Mouse (Mus musculus) heart, postnatal 0 days (tissue): ENCODE results near the gene Rai1. TPM values are rescaled to one million over a fixed set of nuclear protein-coding genes. Genes with fewer than 3 reads are reported as not detected.

Experiments used
- ATAC-seq: fragments of 200-750 bp; cut with Nextera tagmentation; 2 replicates; pipeline ENCODE4 v1.8.0; 2017; ENCODE audit warnings: low read depth, moderate number of reproducible peaks, moderate library complexity; ENCODE audit not compliant: insufficient read depth
- DNase-seq: peaks from one replicate; pipeline ENCODE4 v3.0.0-alpha.2; 2016; ENCODE audit warnings: low spot score
- H3K27ac ChIP-seq: fragments of 300-500 bp; sonication (generic); 2 replicates; pipeline ENCODE4 v1.5.1; 2014; ENCODE audit warnings: low read depth, mild to moderate bottlenecking
- H3K27me3 ChIP-seq: fragments of 300-500 bp; sonication (generic); 2 replicates; pipeline ENCODE4 v1.6.1; 2014; ENCODE audit warnings: low read length, mixed read lengths; ENCODE audit not compliant: control insufficient read depth, insufficient read depth
- H3K36me3 ChIP-seq: fragments of 300-500 bp; sonication (generic); replicated peaks from 2 replicates; pipeline ENCODE4 v1.6.1; 2014; ENCODE audit warnings: low read length, mixed read lengths; ENCODE audit not compliant: control insufficient read depth, insufficient read depth
- H3K4me1 ChIP-seq: fragments of 300-500 bp; sonication (generic); 2 replicates; pipeline ENCODE4 v1.6.1; 2014; ENCODE audit warnings: antibody characterized with exemption; ENCODE audit not compliant: control insufficient read depth, insufficient read depth
- H3K4me2 ChIP-seq: fragments of 300-500 bp; sonication (generic); 2 replicates; pipeline ENCODE4 v1.6.1; 2014; ENCODE audit warnings: low read depth, mild to moderate bottlenecking, low read length, moderate library complexity
- H3K4me3 ChIP-seq: fragments of 300-500 bp; sonication (generic); 2 replicates; pipeline ENCODE4 v1.5.1; 2014; ENCODE audit warnings: low read depth, low read length
- H3K9ac ChIP-seq: fragments of 300-500 bp; sonication (generic); replicated peaks from 2 replicates; pipeline ENCODE4 v1.6.1; 2014; ENCODE audit warnings: low read depth, low read length, mixed read lengths
- H3K9me3 ChIP-seq: fragments of 300-500 bp; sonication (generic); replicated peaks from 2 replicates; pipeline ENCODE4 v1.6.1; 2016; ENCODE audit warnings: low read length; ENCODE audit not compliant: control insufficient read depth
- CTCF ChIP-seq: IDR thresholded peaks from 2 replicates; pipeline ENCODE4 v1.5.1; 2016; ENCODE audit warnings: antibody characterized with exemption, control low read depth, low read depth
- EP300 ChIP-seq: IDR thresholded peaks from 2 replicates; pipeline ENCODE4 v1.6.1; 2016; ENCODE audit warnings: antibody characterized with exemption, low read depth
- whole genome bisulfite sequencing: fragments of 180-500 bp; shearing (Covaris S2); extraction: QIAGEN DNeasy Blood & Tissue Kit; methylation state at CpG from one replicate; pipeline ENCODE4 v1.1.7; 2014; 5-methylcytosine and 5-hydroxymethylcytosine counted together
- polyA plus RNA-seq: library from polyadenylated mRNA; unstranded; fragments of >200 nt; fragmentation: Nextera tagmentation; extraction: Ambion mirVana; gene quantifications from 2 replicates; pipeline ENCODE4 v1.2.1, GENCODE M21; 2015
- total RNA-seq: library from RNA; depleted of rRNA; stranded (reverse); fragments of >200 nt; gene quantifications from 2 replicates; pipeline ENCODE4 v1.2.3, GENCODE M21; 2014; ENCODE audit warnings: low replicate concordance

Gene Rai1
- total and polyA plus RNA-seq, 2 experiments from 2014 or later: 10.2 to 28.1 TPM

- no peak for DNase-seq
- peaks cover 11% of the 10 kb centered on the region for H3K36me3 ChIP-seq
- peaks cover 28% of the 10 kb centered on the region for H3K4me1 ChIP-seq
- H3K9ac ChIP-seq: no peak overlapping the region
- TF ChIP-seq CTCF (no peak), EP300 (no peak)
- H3K4me3 ChIP-seq: no peak overlapping the region
- no peak for ATAC-seq
- H3K4me2 ChIP-seq: no peak overlapping the region
- no peaks in the 10 kb centered on the region for H3K9me3 ChIP-seq
- WGBS: 44% methylated on average over 5 of the region's 5 CpGs
- no peak overlapping the region for H3K27ac ChIP-seq
- H3K27me3 ChIP-seq: no peaks in the 10 kb centered on the region
These were observed 43.8 kb downstream of the Rai1 start for GRCm38 (mm10) chr11:60148591-60148990.

GRCm38 (mm10) chr11:60149086-60149485 is 44.3 kb downstream of the Rai1 start:
- ATAC-seq (no peak), DNase-seq (no peak)
- TF ChIP-seq EP300 (no peak), CTCF (no peak)
- H3K36me3 ChIP-seq: peaks cover 10% of the 10 kb centered on the region
- no peaks in the 10 kb centered on the region for H3K27me3 ChIP-seq
- H3K4me2 ChIP-seq: no peak overlapping the region
- no peak overlapping the region; the same call in 1 of the 2 replicates for H3K9ac ChIP-seq
- no peak overlapping the region for H3K4me3 ChIP-seq
- WGBS: 41% methylated on average over 3 of the region's 3 CpGs
- no peak overlapping the region for H3K27ac ChIP-seq
- H3K9me3 ChIP-seq: no peaks in the 10 kb centered on the region
- peaks cover 28% of the 10 kb centered on the region for H3K4me1 ChIP-seq

DNA sequence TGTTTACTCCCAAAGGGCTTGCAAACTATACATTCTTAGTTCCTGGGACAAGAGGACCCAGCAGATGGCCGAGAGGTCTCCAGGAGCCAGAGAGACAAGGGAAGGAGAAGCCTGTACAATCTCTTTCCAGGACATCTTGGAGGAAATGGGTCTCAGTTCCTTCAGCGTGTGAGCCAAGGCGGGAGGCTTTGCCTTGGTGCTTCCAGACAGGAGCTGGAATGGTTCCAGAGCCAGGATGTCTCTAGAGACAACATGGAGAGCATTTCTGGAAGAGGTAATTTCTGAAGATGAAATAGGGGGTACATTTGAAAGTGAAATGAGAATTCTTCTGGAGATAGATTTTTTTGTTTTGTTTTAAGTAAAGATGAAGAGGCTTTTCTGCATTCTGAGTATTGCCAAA is 45.9 kb downstream of the Rai1 start:
- H3K36me3 ChIP-seq: peaks cover 15% of the 10 kb centered on the region
- ATAC-seq (no peak), DNase-seq (no peak)
- 57% methylated on average over 3 of the region's 3 CpGs for WGBS
- H3K4me2 ChIP-seq: no peak overlapping the region
- H3K27me3 ChIP-seq: no peaks in the 10 kb centered on the region
- H3K9ac ChIP-seq: no peak overlapping the region
- H3K27ac ChIP-seq: no peak overlapping the region
- no peaks in the 10 kb centered on the region for H3K9me3 ChIP-seq
- no peak overlapping the region for H3K4me3 ChIP-seq
- H3K4me1 ChIP-seq: peaks cover 27% of the 10 kb centered on the region
- TF ChIP-seq EP300 (no peak), CTCF (no peak)

- no peak for TF ChIP-seq CTCF
- Histone ChIP-seq H3K9me3 (no peaks in the 10 kb centered on the region), H3K27ac (no peak overlapping the region), H3K9ac (no peak overlapping the region), H3K4me2 (no peak overlapping the region), H3K4me3 (no peak overlapping the region), H3K36me3 (peaks cover 15% of the 10 kb centered on the region), H3K4me1 (peaks cover 11% of the 10 kb centered on the region), H3K27me3 (no peaks in the 10 kb centered on the region)
- WGBS: 36% methylated on average over 1 of the region's 1 CpGs
- ATAC-seq (peak; percentile 24; the same call in 1 of the 2 replicates), DNase-seq (no peak)
These were observed 47.5 kb downstream of the Rai1 start for GRCm38 (mm10) chr11:60152339-60152738.

- H3K4me3 ChIP-seq: no peak overlapping the region
- no peaks in the 10 kb centered on the region for H3K27me3 ChIP-seq
- H3K4me1 ChIP-seq: peaks cover 9% of the 10 kb centered on the region
- H3K4me2 ChIP-seq: no peak overlapping the region
- DNase-seq: no peak
- H3K9me3 ChIP-seq: no peaks in the 10 kb centered on the region
- H3K27ac ChIP-seq: no peak overlapping the region
- H3K9ac ChIP-seq: no peak overlapping the region
- H3K36me3 ChIP-seq: peaks cover 12% of the 10 kb centered on the region
- WGBS: 87% methylated on average over 3 of the region's 3 CpGs
- TF ChIP-seq CTCF: no peak; the same call in 1 of the 2 replicates
- TF ChIP-seq EP300: no peak
- no peak for ATAC-seq
These were observed 49.1 kb downstream of the Rai1 start for GRCm38 (mm10) chr11:60153936-60154335.

DNA sequence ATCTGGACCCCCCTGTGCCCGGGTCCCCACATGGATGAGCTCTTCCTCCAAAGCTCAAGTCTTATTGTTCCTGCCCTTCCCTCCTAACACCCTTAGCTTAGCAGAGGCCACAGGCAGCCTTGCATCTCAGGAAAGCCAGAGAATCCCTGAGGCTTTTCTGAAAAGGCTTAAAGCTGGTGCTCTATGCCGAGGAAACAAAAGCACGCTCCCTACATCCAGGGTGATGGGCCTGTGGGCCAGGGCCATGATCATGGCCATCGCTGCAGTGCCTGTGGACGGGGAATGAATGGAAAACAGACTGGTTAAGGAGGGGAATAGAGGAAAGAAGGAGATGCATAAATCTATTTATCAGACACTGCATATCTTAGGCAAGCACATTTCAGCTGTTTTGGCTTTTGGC is 50.9 kb downstream of the Rai1 start:
- H3K27me3 ChIP-seq: no peaks in the 10 kb centered on the region
- no peak overlapping the region for H3K4me2 ChIP-seq
- TF ChIP-seq CTCF (no peak), EP300 (no peak)
- no peak overlapping the region for H3K27ac ChIP-seq
- WGBS: 94% methylated on average over 5 of the region's 5 CpGs
- H3K9me3 ChIP-seq: no peaks in the 10 kb centered on the region
- ATAC-seq (no peak), DNase-seq (no peak)
- H3K9ac ChIP-seq: no peak overlapping the region
- no peak overlapping the region for H3K4me3 ChIP-seq
- H3K4me1 ChIP-seq: 0 out of 2 replicates have a peak, but pooled peaks cover under 1% of the 10 kb centered on the region
- peaks cover 19% of the 10 kb centered on the region for H3K36me3 ChIP-seq
